Mouse (Mus musculus): ENCODE measurements around the gene Cfp.

- no peak for TF ChIP-seq POLR2A (IDR thresholded peaks at IDR 0.05; ENCODE audit: insufficient read depth, low read depth, low read length)
- no peak for TF ChIP-seq CTCF (IDR thresholded peaks at IDR 0.05; ENCODE audit: insufficient read depth, low read depth, low read length)
Measured at GRCm38 (mm10) chrX:20929859-20930258, 1.5 kb downstream of the Cfp start.

Data from olfactory bulb, adult 2 months (tissue).